Comparison of ENCODE assay signal across 9 mouse cellular contexts in the genomic region with DNA sequence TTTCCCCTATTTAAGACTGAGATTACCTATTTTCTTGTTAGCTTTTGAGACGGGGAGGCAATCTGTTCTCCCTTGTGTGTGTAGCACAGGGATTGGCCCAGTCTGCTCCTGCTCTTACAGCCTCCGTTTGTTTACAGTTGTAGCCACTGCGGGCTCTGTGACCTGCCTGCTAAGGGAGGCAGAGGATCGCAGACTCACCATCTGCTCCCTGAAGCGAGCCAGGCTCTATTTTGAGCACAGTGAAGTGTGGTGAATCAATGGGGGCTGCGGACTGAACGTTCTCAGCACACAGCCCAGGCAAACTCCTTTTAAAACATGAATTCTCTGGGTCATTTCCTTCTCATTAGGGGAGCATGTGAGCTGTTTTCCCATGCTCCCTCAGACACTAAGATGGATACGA. TPM values are rescaled to one million over a fixed set of nuclear protein-coding genes. Genes with fewer than 3 reads are reported as not detected.
DNase-seq lines count a peak whose midpoint lies in the region; ATAC-seq and TF ChIP-seq lines count a peak whose summit lies in the region.
"Had no signal": no experiment of that assay in that cellular context is flagged by ENCODE, and none has a peak within 500 bp of the region (broad histone marks: within the 10 kb centered on the region; RNA-seq: fewer than 3 reads in every experiment).

No protein-coding gene starts in this region.

- no peaks in the 10 kb centered on the region for H3K9me3 ChIP-seq in kidney, embryonic 15.5 days (replicated peaks)
- H3K9me3 ChIP-seq in hindbrain, postnatal 0 days (ENCODE audit: low read length), result no peaks in the 10 kb centered on the region
- H3K9me3 ChIP-seq: embryonic facial prominence, embryonic 12.5 days had no signal

- 16% methylated on average over 8 of the region's 8 CpGs for WGBS in kidney, embryonic 15.5 days
- 36% methylated on average over 8 of the region's 8 CpGs for WGBS in hindbrain, postnatal 0 days

- no peaks in the 10 kb centered on the region for H3K27me3 ChIP-seq in kidney, embryonic 15.5 days
- no peaks in the 10 kb centered on the region for H3K27me3 ChIP-seq in hindbrain, postnatal 0 days (ENCODE audit: insufficient read depth, low read length)
- H3K27me3 ChIP-seq: embryonic facial prominence, embryonic 12.5 days had no signal

- peak overlapping the region; percentile 51; the same call in 1 of the 2 replicates for H3K27ac ChIP-seq in kidney, embryonic 15.5 days
- peak overlapping the region; percentile 66; the same call in 1 of the 2 replicates for H3K27ac ChIP-seq in hindbrain, postnatal 0 days
- H3K27ac ChIP-seq: embryonic facial prominence, embryonic 12.5 days had no signal

- no peak overlapping the region for H3K4me2 ChIP-seq in kidney, embryonic 15.5 days
- H3K4me2 ChIP-seq in hindbrain, postnatal 0 days (ENCODE audit: low read depth, low read length), result no peak overlapping the region
- H3K4me2 ChIP-seq: embryonic facial prominence, embryonic 12.5 days had no signal

- no peak for TF ChIP-seq CTCF in hindbrain, postnatal 0 days (IDR thresholded peaks at IDR 0.05; ENCODE audit: low read depth)

- H3K36me3 ChIP-seq in kidney, embryonic 15.5 days, result peaks cover 41% of the 10 kb centered on the region
- peaks cover 15% of the 10 kb centered on the region; the same call in 1 of the 2 replicates for H3K36me3 ChIP-seq in hindbrain, postnatal 0 days (ENCODE audit: insufficient read depth, low read length)

- no peak for DNase-seq in kidney, adult 18-20 months
- DNase-seq in embryo, embryonic 11 days, result peak; percentile 16
- DNase-seq in hindbrain, postnatal 0 days (ENCODE audit: low spot score), result peak; percentile 73
- DNase-seq in retina, adult 2 months (ENCODE audit: low read depth, low spot score), result peak; percentile 36
- DNase-seq in adrenal gland, adult (ENCODE audit: inconsistent age in 2 of 2, low spot score in 1 of 2), result no peak
- DNase-seq in adrenal gland, postnatal 14 days, result no peak
- no peak for DNase-seq in thymus, postnatal 25 days

- H3K4me3 ChIP-seq in kidney, embryonic 15.5 days (replicated peaks), result no peak overlapping the region
- H3K4me3 ChIP-seq in hindbrain, postnatal 0 days (ENCODE audit: low read length), result no peak overlapping the region
- H3K4me3 ChIP-seq: embryonic facial prominence, embryonic 12.5 days had no signal

- peaks cover 13% of the 10 kb centered on the region for H3K4me1 ChIP-seq in kidney, embryonic 15.5 days
- H3K4me1 ChIP-seq in hindbrain, postnatal 0 days (ENCODE audit: insufficient read depth, low read length), result no peaks in the 10 kb centered on the region
- H3K4me1 ChIP-seq: embryonic facial prominence, embryonic 12.5 days had no signal

- H3K9ac ChIP-seq in kidney, embryonic 15.5 days, result no peak overlapping the region
- H3K9ac ChIP-seq in hindbrain, postnatal 0 days (replicated peaks; ENCODE audit: low read length), result no peak overlapping the region
- H3K9ac ChIP-seq: embryonic facial prominence, embryonic 12.5 days had no signal

- ATAC-seq in kidney, embryonic 15.5 days (replicated peaks; ENCODE audit: low FRiP score), result peak; percentile 85
- ATAC-seq in hindbrain, postnatal 0 days, result peak; percentile 93

RNA-seq across cellular contexts. Expression of a gene that starts 27.4 kb away (rescaled TPM):
- 3.0 and 3.4 TPM in 2 replicates for polyA plus RNA-seq in kidney, embryonic 15.5 days (2015; fragmentation: Nextera tagmentation; extraction: Ambion mirVana)
- 1.5 and 1.8 TPM in 2 replicates for total RNA-seq in hindbrain, postnatal 0 days (2014; rRNA removed)
- 0.55 and 0.57 TPM in 2 replicates for polyA plus RNA-seq in hindbrain, postnatal 0 days (2015; fragmentation: Nextera tagmentation; extraction: Ambion mirVana)
- total RNA-seq in adrenal gland, postnatal 14 days (2021), result 2.2 and 2.5 TPM in 2 replicates

RNA-seq across cellular contexts. Expression of a gene that starts 31.5 kb away (rescaled TPM):
- 35.4 and 38.6 TPM in 2 replicates for polyA plus RNA-seq in kidney, embryonic 15.5 days (2015; fragmentation: Nextera tagmentation; extraction: Ambion mirVana)
- 11.0 and 11.4 TPM in 2 replicates for total RNA-seq in hindbrain, postnatal 0 days (2014; rRNA removed)
- polyA plus RNA-seq in hindbrain, postnatal 0 days (2015; fragmentation: Nextera tagmentation; extraction: Ambion mirVana), result 17.3 and 18.5 TPM in 2 replicates
- total RNA-seq in adrenal gland, postnatal 14 days (2021), result 18.7 and 20.9 TPM in 2 replicates

RNA-seq across cellular contexts. Expression of a gene that starts 35.1 kb away (rescaled TPM):
- 35.9 and 38.2 TPM in 2 replicates for polyA plus RNA-seq in kidney, embryonic 15.5 days (2015; fragmentation: Nextera tagmentation; extraction: Ambion mirVana)
- total RNA-seq in hindbrain, postnatal 0 days (2014; rRNA removed), result 12.1 and 18.9 TPM in 2 replicates
- polyA plus RNA-seq in hindbrain, postnatal 0 days (2015; fragmentation: Nextera tagmentation; extraction: Ambion mirVana), result 60.4 and 71.4 TPM in 2 replicates
- total RNA-seq in adrenal gland, postnatal 14 days (2021), result 68.9 and 70.2 TPM in 2 replicates

Comparison
In these comparisons a context has a peak if more than half of its experiments do, and no peak if none do; other contexts are left out.
1. DNase-seq: peak in embryo, embryonic 11 days (single experiment), hindbrain, postnatal 0 days (single experiment) and retina, adult 2 months (single experiment); none in kidney, adult 18-20 months (single experiment), adrenal gland, adult (0 of 2), adrenal gland, postnatal 14 days (single experiment) and thymus, postnatal 25 days (single experiment).